Mouse (Mus musculus): Measurements from ENCODE around the gene Esrrg.

DNA sequence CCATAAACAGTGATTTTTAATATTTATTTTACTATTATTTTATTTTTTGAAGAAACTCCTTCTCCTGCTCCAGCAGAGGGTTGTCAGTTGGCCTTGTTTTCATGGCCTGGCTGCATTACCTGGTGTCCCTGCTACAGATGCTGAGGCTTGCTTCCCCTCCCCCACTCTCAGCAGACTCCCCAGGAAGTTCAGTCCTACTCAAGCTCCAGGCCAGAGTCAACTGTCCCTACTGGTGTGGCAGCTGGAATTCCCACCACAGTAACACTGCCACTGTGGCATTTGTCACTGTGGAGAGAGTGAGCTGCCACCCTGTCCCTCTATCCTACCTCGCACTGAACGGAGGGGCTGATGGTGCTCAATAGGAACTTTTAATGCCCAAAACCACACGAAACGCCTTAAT lies 330.5 kb downstream of the Esrrg start:
- TF ChIP-seq GATA1 (IDR thresholded peaks at IDR 0.05; ENCODE audit: borderline replicate concordance, low read length), result no peak
- TF ChIP-seq FLI1 (IDR thresholded peaks at IDR 0.05; ENCODE audit: low read length), result no peak

Data from megakaryocyte, embryonic 14.5 days (primary cell).